Mouse (Mus musculus) right cerebral cortex, postnatal 4 days (tissue): ENCODE data around the gene Map3k11.

Experiments
- DNase-seq: peaks from one replicate; pipeline ENCODE4 v3.0.0-alpha.2; 2022

Map3k11 gene

GRCm38 (mm10) chr19:5688200-5689087, at the start of gene Map3k11, which contains the start of gene Pcnx3:
TSS of gene Map3k11 (plus strand) at chr19:5688742.
TSS of gene Pcnx3 (minus strand) at chr19:5688908.
- peak; percentile 96 for DNase-seq

- no peak for DNase-seq
Measured at GRCm38 (mm10) chr19:5640339-5640738, 48.2 kb upstream of the Map3k11 start.

- no peak for DNase-seq
Measured at GRCm38 (mm10) chr19:5641021-5641420, 47.5 kb upstream of the Map3k11 start.

- no peak for DNase-seq
Measured at GRCm38 (mm10) chr19:5641641-5642040, 46.9 kb upstream of the Map3k11 start.

- no peak for DNase-seq
Measured at GRCm38 (mm10) chr19:5645280-5645679, 43.3 kb upstream of the Map3k11 start.

GRCm38 (mm10) chr19:5646731-5647330, 41.7 kb upstream of the Map3k11 start:
- DNase-seq, result no peak

- no peak for DNase-seq
Measured at GRCm38 (mm10) chr19:5647791-5648190, 40.8 kb upstream of the Map3k11 start.

GRCm38 (mm10) chr19:5648401-5649297, 39.9 kb upstream of the Map3k11 start:
- DNase-seq, result peak; percentile 72

- no peak for DNase-seq
Measured at GRCm38 (mm10) chr19:5649298-5649741, 39.2 kb upstream of the Map3k11 start.

- no peak for DNase-seq
Measured at GRCm38 (mm10) chr19:5651502-5652274, 36.9 kb upstream of the Map3k11 start.

- no peak for DNase-seq
Measured at GRCm38 (mm10) chr19:5652570-5652969, 36.0 kb upstream of the Map3k11 start.

GRCm38 (mm10) chr19:5653969-5654719, 34.4 kb upstream of the Map3k11 start:
- DNase-seq, result peak; percentile 21

GRCm38 (mm10) chr19:5654720-5655298, 33.7 kb upstream of the Map3k11 start:
- DNase-seq, result no peak

GRCm38 (mm10) chr19:5660942-5661751, 27.4 kb upstream of the Map3k11 start:
- no peak for DNase-seq

GRCm38 (mm10) chr19:5662310-5662709, 26.2 kb upstream of the Map3k11 start:
- DNase-seq, result no peak

- peak; percentile 67 for DNase-seq
Measured at GRCm38 (mm10) chr19:5662981-5663913, 25.3 kb upstream of the Map3k11 start, which contains the start of gene Sipa1. TSS of gene Sipa1 (minus strand) at chr19:5663707.

GRCm38 (mm10) chr19:5664669-5665257, 23.8 kb upstream of the Map3k11 start:
- no peak for DNase-seq

GRCm38 (mm10) chr19:5665465-5665864, 23.1 kb upstream of the Map3k11 start:
- no peak for DNase-seq
